Mouse (Mus musculus) c-Kit-positive CD71-positive TER-119-positive erythroid progenitor cells, embryonic 14.5 days (primary cell): ENCODE results near the gene Akap6.
A peak's percentile ranks its signal among the peaks of the same experiment; 100 is the strongest.

ENCODE experiments used
- DNase-seq: peaks from one replicate; pipeline ENCODE4 v3.0.0-alpha.2; 2013; ENCODE audit warnings: low spot score

Gene Akap6

DNA sequence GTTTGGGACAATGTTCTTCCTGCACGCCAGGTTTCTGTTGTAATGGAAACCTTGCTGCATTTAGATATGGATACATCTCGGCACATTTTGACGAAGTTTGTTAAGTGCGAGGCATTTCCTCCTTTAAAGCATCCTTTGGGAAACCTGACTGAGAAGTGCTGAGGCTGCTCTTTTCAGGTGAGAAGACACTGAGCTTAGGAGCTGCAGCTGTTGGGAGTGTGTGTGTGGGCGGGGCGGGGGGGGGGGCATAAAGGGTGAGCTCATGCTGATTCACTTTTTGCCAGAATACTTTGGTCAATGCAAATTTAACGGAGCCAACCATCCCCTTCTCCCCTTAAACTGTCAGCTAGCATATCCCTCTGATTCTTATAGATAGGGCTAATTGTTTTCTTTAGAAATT lies 81.9 kb downstream of the Akap6 start:
- DNase-seq, result no peak

DNA sequence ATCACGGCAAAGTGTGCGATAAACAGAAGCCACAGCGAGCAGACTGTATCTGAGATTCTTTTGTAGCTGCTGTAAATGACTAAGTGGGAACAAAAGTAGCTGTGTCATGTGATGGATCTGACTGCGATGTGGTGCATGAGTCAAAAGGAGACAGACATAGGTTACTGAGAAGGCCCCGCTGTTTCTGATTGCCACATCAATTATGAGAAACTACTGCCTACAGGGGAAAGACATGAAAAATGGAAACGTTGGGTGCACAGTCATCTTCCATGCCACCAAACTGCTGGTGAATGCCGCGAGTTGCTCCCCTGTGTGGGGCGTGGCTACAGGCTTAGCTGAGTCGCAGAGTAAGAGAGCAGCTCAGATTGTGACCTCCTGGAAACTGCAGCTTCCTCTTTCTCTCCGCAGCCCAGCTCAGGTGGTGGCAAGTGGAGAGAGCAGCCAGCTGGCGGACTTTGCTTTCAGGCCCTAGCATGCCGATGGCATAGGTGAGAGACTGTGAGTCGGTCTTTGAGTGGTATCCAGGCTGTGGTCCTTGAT lies 83.8 kb downstream of the Akap6 start:
- peak; percentile 3 for DNase-seq

DNA sequence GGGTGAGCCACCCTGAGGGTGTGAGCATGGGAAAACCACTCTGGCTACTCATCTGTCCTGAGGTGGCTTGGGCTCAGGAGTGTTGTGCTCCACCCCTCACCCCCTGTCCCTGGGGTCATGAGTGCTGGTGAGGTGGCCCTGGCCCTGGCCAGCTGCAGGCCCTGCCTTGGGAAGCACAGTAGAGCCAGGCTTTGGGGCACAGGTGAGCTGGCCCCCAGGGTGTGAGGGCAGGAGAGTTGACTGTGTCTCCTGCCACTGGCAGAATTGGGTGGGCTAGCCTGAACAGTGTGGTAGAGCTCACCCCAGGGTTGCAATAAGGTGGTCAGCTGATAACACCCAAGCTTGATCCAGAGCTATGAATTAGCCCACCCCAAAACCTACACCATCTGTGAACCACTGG lies 86.0 kb downstream of the Akap6 start:
- DNase-seq, result no peak

DNA sequence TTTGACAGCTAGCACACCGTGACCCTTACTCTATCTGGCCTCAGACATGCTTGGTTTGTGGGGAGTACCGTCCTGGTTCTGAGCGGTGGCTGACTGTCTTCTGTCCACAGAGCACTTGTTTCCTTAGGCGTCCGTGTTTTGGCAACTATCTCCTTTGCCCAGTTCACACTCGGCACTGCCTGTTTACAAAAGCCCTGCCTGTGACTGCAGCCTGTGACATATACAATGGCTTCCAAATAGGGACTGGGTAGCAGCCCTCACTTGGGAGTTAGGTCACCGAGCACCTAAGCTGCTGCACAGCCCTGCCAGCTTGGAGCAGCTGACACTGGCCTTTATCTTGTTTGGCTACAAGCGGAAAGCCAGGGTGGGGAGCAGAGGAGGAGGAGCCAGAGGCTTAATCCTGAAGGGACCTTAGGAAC lies 91.2 kb downstream of the Akap6 start:
- no peak for DNase-seq

DNA sequence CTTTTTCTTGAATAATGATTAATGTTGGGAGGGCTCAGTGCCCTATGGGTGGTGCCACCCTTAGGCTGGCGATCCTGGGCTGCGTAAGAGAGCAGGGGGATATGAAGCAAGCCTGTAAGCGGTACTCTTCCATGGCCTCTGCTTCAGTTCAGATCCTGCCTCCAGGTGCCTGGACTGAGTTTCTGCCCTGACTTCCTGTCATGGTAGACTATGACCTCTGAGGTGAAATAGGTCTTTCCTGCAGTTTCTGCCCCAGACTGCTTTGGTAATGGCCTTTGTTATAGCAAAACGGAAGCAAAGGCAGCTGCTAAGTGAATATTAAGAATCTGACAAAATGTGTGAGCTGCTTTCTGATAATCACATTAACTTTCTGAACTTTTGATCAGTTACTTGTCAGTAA lies 94.9 kb downstream of the Akap6 start:
- no peak for DNase-seq

DNA sequence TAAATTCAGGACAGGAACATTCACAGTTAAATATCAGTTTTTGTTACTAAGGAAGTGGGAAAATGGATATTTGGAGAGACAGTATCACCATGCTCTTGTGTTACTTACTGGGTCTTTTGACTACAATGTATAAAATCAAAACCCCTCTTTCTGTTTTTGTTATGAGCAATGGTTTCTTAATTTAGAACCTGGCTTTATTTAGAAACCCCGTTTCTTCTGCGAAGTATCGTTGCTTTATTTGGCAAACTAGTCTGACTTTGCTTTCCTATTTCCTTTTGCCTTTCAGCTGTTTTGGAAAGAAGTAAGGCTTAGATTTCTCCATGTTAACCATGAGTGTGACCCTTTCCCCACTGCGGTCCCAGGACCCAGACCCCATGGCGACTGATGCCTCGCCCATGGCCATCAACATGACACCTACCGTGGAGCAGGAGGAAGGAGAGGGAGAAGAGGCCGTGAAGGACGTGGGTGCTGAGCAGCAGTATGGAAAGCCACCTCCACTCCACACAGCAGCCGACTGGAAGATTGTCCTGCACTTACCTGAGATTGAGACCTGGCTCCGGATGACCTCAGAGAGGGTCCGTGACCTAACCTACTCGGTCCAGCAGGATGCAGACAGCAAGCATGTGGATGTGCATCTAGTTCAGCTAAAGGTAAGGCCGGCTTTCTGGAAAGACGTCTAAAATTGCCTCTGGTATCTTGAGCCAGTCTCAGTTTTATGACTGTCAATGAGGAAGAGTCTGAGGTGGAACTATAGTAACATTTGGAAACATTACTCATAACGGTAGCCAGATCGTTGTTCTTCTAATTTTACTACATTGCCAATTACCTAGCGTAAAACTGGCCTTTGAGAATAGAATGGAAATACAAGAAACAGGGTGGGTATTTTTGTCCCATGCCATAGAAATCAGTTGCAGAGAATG lies 96.6 kb downstream of the Akap6 start:
- no peak for DNase-seq

DNA sequence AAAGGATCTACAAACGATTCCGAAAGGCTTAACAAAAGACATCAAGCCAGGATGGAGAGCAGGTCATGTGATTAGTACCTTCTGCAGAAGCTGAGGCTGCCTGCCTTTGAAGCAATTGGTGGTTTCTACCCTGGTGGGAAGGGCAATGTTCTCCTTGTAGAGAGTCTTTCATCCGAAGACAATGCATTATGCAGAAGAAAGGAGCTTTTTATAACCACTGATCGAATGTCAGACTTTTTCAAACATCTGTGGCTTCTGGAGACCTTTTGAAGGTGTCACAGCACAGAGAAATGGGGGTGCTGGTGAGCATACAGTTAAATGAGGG lies 97.2 kb downstream of the Akap6 start:
- DNase-seq, result no peak

DNA sequence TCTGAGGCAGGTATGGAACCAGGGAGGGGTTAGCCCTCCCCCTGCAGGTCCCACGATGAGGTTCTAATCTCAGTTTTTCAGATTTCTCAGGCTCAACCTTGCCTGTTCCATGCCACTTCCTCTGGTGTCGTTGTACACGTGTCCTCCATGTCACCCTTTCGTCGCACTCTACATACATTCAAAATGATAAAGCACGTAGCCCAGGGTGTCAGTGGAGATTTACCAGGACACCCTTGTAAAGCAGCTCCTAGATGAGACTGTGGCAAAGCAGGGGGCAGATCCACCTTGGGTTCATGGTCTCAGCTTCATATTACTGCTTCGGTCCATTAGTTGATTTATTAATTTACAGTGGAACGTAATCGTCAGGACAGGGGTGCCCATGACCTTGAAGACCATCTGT lies 100.5 kb downstream of the Akap6 start:
- no peak for DNase-seq

DNA sequence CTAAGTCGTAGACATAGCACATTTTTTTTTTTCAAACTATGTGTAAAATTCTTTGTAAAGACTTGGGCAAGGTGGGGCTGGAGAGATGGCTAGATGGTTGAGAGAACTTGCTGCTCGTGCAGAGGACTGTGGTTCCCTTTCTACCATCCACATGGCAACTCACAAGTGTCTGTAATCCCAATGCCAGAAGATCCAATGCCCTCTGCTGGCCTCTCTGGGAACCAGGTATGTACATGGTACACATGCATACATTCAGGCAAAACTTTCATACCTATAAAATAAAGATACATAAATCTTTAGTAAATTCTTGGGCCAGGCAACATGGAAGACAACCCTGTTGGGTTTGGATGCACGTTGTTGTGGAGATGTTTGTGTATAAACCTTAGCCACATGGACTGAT lies 107.1 kb downstream of the Akap6 start:
- no peak for DNase-seq

DNA sequence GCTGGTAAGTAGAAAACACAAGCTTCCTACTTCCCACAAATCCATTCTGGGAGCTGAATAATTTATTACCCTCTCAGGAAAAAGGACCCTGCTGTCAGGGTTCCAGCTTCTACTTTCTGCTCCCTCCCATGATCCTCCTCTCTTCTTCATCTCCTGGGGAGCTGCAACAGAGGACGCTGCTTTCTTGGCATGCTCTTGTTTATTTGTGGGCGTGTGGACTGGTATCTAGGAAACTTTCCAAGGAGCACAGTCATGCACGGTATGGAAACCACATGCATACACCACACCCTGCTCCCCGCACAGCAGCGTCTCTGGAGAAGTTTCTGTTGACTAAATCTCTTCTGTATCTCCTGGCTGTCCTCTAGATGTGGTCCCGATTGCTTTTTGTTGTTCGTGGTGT lies 119.4 kb downstream of the Akap6 start:
- no peak for DNase-seq

DNA sequence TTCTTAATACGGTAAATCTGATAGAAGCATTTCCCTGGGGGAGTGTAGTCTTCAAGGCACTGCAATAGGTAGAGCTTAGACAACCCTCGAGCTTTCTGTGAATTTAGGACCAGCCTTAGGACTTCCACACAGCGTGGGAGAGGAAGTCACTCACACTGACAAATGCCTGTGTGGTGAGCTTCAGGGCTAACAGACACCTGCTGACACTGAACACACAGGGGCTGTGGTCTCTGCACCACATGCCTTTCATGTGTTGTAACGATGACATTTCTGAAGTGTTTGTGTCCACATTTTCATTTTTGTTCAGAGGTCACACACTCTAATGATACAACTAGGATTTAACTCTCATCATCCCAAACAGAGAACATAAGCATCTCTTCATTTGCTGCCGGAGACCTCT lies 125.6 kb downstream of the Akap6 start:
- DNase-seq, result no peak

DNA sequence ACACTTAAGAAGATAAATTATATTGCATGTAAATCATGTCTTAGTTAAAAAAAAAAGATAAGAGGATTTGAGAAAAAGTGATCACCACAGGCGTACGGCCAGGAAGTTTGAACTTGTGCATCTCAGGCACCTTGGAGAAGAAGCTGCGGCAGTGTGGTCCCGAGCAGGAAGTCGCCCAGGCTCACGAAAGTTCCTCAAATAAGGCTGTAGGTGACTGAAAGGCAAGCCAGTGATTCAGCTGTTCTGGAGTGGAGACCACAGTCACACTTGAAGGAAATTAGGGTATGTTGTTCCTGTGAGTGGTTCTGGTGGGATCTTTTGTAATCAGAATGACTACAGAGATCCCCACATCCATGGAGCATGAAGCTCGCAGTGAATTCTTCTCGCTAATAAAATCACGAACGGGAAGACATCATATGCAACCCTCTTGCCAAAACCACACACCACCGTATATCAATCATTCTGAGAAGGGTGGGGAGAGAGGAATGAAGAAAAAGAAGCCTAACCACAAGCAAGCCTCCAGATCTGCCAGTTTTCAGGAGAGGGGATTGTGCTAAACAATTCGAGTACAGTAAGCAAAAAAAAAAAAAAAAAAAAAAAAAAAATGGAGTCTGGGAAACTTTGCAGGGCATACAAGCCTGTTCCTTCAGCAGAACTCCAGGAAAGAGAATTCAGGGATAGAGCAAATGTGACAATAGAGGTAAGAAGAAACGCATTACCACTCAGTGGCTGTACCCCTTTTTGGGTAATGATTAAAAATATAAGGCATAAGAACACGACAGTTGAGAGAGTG lies 130.0 kb downstream of the Akap6 start:
- DNase-seq, result peak; percentile 2

DNA sequence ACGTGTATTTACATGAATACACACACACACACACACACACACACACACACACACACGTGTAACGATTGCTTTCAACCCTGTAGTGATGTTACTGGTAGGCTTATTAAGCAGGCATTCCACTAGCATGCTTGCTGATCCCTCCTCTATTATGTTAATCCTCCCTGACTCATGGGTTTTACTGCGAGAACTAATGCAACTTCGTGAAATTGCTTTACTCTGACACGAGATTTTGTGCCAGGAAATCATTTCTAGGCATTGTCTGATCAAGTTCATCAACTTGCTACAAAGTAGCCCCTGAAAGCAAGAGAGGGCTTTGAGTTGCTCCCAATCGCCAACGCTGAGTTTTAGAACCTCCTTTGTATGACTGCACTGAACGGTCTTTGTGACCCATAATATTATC lies 132.6 kb downstream of the Akap6 start:
- DNase-seq, result no peak

DNA sequence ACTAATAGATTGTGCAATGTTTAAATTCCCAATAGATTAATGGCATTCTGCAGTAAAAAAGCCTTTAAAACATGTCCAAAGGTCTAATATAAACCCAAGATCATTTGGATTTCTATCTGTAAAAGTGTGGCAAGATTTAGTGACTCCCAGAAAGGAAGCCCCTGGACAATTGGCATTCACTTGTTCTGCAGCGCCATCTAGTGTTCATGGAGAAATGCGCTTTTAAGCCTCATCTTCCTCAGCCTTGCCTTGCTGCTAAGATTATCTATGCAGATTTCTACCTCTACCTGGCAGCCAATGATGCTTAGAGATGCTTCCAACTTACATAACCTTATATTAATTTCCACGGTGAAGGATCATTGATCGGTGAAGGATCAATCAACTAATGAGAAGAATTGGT lies 133.0 kb downstream of the Akap6 start:
- peak; percentile 56 for DNase-seq

DNA sequence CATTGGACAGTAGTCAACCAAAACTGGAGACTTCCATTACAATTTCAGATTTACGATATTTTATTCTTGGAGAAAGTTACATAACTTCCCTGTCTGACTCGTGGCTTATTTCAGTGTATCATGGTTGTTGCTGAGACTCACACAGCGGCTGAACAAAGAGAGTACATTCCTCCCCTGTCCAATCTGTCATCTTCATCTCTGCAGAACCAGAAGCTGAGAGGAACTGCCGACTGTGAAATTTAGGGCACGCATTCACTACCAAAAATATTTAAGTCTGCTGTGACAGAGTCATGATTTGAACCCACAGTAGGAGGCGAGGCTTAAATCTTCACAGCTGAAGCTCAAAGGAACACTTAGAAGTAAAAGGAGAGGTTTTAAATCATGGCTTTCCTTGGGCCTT lies 134.0 kb downstream of the Akap6 start:
- DNase-seq, result no peak

DNA sequence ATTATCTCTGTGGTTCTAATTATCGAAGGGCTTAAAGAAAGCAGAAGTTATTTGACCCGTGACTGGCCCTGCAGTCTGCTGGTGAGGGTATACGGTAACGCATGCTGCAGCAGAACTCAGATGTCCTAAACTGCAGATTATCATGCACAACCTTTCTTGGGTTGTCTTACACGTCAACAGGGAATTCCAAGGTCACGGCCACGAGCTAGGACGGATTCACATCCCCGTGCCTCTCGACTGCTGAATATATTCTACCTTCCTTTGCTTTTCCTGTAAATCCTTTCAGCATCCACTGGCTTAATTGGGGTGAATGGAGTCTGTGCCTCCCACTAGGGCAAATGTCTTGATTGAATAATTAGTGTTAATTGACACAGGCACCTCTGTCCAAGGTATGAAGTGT lies 134.9 kb downstream of the Akap6 start:
- no peak for DNase-seq

DNA sequence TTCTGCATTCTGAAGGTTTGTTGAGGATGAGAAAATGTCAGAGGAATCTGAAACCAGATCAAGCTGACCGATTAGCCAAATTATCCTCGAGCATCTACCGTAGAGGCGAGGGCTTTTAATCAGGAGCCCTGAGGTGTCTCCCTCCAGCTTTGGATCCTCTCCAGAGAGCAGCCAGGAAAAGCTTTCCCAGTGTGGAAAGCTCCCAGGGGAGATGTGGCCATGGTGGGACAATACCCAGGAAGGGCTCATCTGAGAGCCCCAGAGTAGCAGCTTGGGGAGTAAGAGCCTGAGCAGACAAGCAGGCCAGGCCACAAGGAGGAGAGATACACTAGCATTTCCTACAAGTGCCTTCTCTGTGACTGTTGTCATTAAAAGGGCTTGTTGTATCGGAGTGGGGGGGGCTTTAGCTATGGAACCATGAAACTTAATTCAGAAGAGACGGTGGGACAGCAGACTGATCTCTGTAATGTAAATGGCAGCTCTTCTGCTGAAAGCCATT lies 135.6 kb downstream of the Akap6 start:
- DNase-seq, result no peak

DNA sequence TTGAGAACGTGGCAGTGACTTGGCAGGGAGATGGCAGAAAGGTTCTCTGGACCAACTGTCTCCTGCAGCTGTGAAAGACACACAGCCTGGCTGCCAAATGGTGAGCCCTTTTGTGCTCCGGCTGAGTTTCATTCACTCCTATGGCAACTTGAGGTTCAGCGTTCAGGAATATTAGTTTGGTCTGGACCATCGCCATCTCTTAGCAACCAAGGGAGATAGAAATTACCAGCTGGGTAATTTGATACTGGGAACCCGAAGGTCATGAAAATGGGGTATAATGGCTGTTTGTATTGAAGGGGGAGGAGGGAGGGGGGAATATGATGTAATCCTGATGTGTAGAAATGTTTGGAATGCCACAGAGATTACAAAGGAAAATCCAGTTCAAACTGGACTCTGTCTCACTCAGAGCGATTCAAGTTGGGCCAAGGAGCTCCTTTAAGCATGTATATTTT lies 136.1 kb downstream of the Akap6 start:
- no peak for DNase-seq

DNA sequence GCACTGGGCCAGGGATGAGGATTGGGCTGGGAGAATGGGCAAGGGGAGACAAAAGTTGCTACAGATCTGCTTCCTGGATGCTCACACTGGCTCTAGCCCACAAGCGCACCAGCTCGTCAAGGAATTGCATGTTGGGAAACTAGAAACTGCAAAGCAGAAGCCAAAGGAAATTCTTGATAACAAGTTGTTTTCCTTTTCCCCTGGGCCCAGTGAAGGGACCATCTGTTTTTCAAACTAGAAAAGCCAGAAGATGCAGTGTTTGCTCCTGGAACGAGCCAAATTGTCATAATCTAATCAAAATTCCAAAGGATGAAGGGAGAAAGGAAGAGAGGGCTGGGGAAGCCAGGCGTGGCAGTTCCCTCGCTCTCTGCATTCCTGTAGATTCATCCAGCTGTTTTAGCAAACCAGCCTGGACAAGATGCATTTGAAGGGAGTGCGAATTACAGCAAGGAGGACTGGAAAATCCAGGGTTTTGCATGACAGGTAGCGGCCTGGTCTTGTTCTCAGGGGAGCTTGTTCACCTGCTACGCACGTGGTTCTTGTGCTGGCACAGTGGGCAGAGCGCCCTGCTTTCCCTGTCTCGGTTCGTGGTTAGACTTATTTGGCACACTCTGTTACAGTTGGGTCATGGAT lies 136.8 kb downstream of the Akap6 start:
- DNase-seq, result no peak

DNA sequence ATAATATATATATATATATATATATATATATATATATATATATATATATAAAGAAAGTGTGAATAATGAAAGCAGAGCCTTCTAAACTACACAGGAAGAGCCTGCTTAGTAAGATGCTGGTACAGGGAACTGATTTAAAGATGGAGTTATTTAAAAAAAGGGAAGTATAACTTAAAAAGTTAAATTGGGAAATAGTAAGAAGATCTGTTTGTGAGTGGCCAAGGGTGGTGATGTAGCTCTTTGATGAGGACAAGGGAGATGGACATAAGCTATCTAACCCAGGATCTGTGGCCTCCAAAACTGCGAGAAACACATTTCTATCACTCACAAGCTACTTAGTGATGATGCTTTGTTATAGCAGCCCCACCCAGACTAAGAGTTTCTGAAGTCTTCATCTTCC lies 146.8 kb downstream of the Akap6 start:
- no peak for DNase-seq

DNA sequence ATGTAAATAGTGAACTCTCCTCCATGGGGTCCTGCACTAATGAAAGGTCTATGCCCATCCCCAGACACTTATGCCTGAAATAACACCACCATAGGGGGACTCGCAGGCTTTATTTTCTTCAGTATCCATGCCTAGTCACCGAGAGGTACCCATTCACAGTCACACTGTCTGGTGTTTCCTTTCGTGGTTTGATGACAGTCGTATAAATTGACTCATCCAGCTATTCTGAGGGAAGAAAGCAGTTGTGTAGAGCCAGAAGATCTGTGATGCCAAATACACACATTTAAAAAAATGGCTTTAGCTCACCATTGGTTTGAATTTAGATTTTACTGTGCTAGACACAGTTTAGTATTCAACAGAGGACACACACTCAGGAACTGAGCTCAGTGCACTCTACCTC lies 147.8 kb downstream of the Akap6 start:
- DNase-seq, result no peak

DNA sequence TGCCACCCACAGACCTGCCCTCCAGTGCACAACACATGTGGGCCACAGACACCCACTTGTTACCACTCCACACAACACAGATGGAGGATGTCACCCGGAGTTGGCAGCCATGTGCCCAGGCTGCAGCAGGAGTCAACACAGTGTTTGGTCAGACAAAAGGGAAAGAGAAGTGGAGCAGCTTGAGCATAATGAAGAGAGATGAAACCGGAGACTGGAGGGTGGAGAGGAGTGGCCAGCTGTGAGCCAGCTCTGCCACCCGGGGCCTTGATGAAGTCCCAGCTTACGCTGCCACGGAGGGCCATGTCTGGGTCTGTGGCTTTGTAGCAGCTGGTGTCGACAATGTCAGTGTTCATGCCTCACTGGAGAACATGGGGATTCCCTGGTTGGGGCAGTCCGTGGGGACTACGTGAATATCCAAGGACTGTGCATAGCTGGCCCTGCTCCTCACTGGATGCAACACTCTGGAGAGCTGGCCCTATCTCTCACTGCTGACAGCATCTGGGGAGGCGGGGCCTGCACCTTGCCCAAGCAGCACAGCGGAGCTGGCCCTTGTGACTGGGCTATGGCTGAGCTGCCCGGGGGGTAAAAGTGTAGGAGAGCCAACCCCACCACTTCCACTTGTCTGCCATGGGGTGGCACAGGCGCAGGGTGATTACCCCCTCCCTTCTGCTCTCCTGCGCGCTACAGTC lies 148.8 kb downstream of the Akap6 start:
- DNase-seq, result no peak
